Mouse (Mus musculus): ENCODE measurements at regions not wholly inside any gene's neighbourhood (a gene's known extent, or its start where the extent isn't known, plus 50 kb on each side); places are given as distances from the start of the nearest gene placed in this dataset.

GRCm38 (mm10) chr8:89335416-89335815, 291.5 kb upstream of the Sall1 start:
- no peak for DNase-seq (ENCODE audit: low read depth, low spot score)

DNA sequence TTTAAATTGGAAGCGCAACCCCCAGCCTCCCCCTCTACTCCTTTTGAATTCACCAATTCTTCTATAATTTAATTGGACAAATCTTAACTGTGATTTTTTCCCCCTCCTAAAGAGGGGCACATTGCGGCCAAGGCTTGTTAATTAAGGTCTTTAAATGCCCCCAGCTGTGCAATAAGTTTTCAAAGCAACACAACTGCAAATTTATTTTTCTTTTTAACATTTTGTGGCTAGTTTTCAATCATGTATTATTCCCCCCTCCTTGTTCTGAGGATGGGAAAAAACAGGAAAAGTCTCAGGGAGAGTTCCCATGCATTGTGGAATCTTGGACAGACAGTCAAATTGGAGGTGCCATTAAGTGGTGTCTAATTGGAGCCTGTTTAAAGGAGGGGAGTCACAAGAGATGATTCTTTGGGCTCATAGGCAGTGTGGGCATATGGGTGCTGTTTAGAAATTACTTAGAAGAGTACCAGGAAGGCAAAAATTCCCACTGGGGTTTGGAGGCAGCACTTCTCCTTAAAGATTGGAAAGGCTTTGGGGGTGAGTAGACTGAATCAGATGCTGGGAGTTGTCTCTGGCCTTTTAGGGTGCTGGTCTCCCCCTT, 281.9 kb upstream of the Sall1 start:
- no peak for DNase-seq (ENCODE audit: low read depth, low spot score)

DNA sequence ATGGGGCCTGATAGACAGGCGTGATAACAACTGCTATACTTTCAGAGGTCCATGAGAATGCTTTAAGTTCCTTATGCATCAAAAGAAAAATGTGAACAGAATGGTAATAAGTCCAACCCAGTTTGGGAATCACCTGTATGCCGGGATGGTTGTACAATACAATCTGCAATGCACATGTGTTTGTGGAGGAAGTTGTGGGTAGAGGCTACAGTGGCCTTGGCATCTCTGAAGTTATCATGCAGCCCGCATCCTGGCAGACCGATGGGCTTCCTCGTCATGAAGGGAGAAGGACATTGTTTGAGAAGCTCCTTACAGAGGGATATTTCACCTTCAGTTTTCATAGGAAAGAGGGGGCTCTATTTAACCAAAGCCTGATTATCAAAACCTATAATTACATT, 281.3 kb upstream of the Sall1 start:
- no peak for DNase-seq (ENCODE audit: low read depth, low spot score)

DNA sequence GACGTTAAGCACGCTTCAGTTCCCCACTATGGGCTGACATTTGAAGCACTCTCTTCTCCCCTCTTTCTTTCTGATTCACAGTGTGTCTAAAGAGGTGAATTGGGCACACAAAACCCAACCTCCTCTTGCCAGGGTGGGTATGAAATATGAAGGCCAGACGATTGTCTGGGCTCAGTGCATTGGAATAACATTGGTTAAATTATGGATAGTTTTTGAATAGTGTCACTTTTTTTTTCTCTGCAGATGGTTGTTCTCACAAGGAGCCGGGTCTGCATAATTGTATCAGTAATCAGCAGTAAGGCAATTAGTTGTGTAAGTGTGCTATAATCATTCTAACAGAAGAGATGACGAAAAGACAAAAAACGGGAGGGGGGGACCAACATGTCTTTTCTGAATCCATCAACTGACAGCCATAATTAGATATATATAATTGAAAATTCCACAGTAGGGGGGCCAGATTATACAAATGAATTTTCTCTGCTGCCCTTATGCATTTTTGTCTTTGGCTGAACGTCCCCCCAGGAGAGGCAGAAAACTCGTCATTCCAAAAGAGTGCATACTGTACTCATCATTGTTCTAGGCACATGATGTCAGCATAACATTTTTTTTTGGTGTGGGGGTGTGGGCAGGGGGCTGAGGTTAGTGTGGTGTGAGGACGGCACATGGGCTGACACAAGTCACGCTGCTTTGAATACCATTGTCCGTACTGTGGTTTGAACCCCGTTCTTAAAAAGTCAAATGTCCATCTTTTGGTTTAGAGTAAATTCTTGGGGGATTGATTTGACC, 280.7 kb upstream of the Sall1 start:
- no peak for DNase-seq (ENCODE audit: low read depth, low spot score)

DNA sequence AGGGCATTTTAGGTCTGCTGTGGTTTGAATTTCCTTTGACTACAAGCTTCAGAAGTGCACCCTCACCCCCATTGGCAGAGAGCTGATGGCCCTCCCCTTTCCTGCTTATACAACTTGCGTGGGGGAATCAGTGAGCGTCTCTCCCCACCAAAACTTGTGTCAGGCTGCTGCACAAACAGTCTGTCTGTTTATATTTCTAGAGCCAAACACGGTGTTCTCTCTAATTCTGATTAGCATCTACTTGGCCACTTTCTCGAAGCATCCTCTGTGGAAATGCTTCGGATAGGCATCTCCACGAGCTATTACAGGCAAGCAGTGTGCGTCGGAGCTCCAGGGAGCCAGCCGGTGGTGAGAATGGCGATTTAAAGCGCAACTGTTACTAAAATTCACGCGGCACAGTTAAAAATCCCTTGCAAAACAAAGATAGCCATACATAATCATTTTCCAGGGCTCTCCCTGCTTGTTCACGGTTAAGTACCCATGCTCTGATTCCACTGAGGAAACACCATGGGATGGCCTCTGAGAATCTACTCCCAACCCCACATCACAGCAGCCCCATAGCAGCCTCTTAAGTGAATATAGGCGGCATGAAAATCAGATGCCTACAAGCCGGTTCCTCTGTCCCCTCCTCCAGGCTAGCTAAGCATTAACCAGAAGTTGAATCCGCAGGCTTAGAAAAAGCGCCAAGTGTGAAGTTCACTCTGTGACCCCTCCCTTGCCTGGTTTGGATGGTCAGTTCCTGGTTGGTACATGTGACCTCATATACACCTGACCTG, 273.7 kb upstream of the Sall1 start:
- DNase-seq (ENCODE audit: low read depth, low spot score), result no peak

DNA sequence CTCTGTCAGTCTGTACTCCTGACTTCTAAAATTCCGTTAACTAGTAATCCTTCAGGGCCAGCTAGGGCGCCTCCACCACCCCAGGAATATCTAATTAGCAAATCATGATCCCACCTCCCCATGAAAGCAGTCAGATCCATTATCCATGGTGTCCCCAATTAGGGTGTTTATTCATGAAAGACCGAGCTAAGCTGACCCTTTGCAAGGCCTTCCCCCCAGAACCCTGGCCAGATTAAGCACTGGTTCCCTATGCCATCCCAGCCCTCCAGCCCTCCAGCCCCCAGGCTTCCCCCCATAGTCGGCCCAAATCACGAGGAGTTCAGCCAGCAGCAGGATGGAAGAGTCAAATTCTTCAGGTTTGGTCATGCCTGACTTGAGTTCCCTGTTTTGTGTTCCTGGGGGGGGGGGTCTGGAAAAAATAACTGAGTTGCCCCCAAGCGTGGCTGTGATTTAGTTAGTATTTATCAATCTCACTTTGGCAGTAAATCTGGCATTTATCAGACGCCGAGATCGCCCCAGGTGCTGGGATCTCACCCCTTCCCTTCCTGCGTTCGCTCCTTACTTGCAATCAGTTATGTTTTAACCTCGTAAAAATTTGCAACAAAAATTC, 272.7 kb upstream of the Sall1 start:
- no peak for DNase-seq (ENCODE audit: low read depth, low spot score)

DNA sequence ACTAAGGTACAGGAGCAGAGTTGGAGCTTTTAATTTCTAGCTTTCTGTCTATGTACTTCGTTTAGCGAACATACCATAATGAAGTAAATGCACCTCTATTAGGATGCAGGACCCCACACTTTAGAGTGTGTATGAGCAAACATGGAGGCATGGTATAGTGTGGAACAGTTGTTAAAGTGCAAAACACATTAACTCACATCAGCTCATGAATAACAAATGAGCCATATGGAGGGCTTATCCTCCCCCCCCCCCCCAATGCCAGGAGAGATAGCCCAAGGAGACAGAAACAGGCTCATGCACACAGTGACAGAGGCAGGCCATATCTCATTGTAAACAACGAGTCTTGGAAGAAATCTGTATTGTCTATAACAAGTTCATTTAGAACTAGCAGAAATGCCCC, 270.9 kb upstream of the Sall1 start:
- DNase-seq (ENCODE audit: low read depth, low spot score), result no peak

DNA sequence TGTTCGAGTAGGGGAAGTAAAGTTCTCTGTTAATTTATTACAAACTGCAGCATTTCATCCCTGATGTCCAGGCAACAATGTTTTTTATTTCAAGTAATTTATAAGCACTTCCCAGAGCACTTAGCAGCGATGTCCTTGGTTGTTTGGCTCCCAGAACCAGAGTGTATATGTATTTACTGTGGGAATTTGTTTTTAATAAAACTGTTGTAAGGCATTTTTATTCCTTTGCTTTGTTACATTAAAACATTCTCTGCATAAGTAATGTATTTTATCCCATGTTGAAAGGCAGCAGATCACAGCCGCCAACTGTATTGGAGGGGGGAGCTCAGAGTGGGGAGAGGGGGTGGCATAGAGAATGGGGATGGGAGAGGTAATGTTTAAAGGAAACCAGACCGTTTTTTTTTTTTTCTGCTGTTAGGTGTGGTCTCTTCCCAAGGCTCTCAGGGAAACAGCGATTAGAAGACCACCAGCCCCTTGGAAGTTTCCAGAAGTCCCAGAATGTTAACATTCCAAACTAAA, 266.8 kb upstream of the Sall1 start:
- DNase-seq (ENCODE audit: low read depth, low spot score), result no peak

- DNase-seq (ENCODE audit: low read depth, low spot score), result no peak
Observed at GRCm38 (mm10) chr8:89309591-89309990, 265.6 kb upstream of the Sall1 start.

GRCm38 (mm10) chr8:89308950-89309349, 265.0 kb upstream of the Sall1 start:
- DNase-seq (ENCODE audit: low read depth, low spot score), result no peak

- DNase-seq (ENCODE audit: low read depth, low spot score), result no peak
Observed at GRCm38 (mm10) chr8:89308532-89308931, 264.6 kb upstream of the Sall1 start.

GRCm38 (mm10) chr8:89307601-89308000, 263.6 kb upstream of the Sall1 start:
- no peak for DNase-seq (ENCODE audit: low read depth, low spot score)

- no peak for DNase-seq (ENCODE audit: low read depth, low spot score)
Observed at GRCm38 (mm10) chr8:89307085-89307484, 263.1 kb upstream of the Sall1 start.

DNA sequence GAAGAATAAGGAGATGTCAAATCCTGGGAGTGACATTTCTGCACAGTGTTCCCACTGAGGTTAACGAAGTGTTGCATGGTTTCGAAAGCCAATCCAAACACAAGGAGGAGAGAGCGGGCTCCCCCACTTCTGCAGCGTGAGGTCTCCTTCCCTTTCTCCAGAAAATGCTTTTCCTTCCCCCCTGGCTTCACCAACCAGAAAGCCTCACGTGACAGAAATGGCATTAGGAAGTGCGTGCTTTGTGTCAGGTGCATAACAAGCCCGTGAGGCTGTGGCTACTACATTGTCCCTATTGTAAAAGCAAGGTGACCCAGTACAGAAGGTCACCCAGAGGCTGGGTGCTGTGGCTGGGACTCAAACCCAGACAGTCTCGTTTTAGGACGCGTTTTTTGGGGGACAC, 260.2 kb upstream of the Sall1 start:
- DNase-seq (ENCODE audit: low read depth, low spot score), result no peak

DNA sequence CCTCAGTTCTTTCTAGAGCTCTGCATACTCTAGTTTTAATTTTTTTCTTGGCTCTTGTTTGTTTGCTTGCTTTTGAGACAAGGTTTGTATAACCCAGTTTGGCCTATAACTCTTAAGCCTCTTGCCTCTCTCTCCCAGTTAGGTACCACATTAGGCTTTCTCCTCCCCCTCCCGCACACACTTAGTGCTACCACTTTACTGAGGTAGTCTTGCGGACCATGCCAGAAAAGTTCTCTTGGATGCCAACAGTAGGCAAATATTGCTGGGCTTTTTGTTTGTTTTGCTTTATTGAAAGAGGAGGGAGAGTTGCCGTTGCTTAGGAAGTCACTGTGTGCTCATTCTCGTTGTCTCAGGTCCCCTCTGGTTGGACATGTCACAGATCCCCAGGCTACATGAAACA, 259.4 kb upstream of the Sall1 start:
- no peak for DNase-seq (ENCODE audit: low read depth, low spot score)

- DNase-seq (ENCODE audit: low read depth, low spot score), result no peak
Observed at GRCm38 (mm10) chr8:89299637-89300036, 255.7 kb upstream of the Sall1 start.

GRCm38 (mm10) chr8:89295686-89296085, 251.7 kb upstream of the Sall1 start:
- DNase-seq (ENCODE audit: low read depth, low spot score), result no peak

GRCm38 (mm10) chr8:89289017-89289416, 245.1 kb upstream of the Sall1 start:
- DNase-seq (ENCODE audit: low read depth, low spot score), result no peak

DNA sequence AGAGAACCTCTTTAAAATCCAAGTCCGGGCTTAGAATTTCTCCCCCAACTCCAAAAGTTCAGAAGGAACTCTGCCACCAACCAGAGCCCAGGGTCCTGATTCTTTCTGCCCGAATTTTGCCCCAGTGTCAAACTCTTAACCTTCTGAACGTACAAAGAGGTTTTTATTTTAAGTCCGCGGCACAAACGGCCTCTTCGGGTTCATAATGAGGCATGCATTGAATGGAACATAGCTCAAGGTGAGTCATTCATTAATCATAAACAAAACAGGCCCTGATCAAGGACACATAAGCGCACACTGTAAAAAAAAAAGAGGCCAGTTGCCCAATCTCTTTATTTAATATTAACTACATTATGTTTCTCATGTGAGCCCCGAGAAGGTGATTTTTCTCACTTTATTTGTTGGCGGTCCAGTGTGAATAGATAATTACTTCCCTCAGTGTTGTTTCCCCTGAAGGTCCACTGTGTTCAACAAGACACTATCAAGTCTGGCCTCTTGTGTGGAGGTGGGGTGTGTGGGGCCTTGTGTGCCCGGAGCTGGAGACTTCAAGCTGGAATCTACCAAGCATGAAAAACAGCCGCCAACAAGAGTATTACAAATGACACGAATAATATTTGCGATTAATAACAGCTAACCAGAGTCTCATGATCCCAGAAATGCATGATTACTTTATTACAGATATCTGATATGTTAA, 241.1 kb upstream of the Sall1 start:
- DNase-seq (ENCODE audit: low read depth, low spot score), result no peak

GRCm38 (mm10) chr8:89283105-89284096, 239.4 kb upstream of the Sall1 start:
- DNase-seq (ENCODE audit: low read depth, low spot score), result no peak
